Mouse (Mus musculus): ENCODE measurements around the gene E330017A01Rik. TPM values are rescaled to one million over a fixed set of nuclear protein-coding genes. Genes with fewer than 3 reads are reported as not detected.

Gene E330017A01Rik
- total RNA-seq, 2 experiments from 2014 or later: not detected

GRCm38 (mm10) chr16:58663021-58663420, 24.5 kb upstream of the E330017A01Rik start:
- no peak for DNase-seq

GRCm38 (mm10) chr16:58662287-58662791, 23.8 kb upstream of the E330017A01Rik start:
- DNase-seq: no peak

- DNase-seq: no peak
Observed at GRCm38 (mm10) chr16:58661826-58662225, 23.3 kb upstream of the E330017A01Rik start.

- DNase-seq: no peak
Observed at GRCm38 (mm10) chr16:58658668-58659067, 20.1 kb upstream of the E330017A01Rik start.

GRCm38 (mm10) chr16:58656526-58656925, 18.0 kb upstream of the E330017A01Rik start:
- DNase-seq: no peak

GRCm38 (mm10) chr16:58655751-58656150, 17.2 kb upstream of the E330017A01Rik start:
- DNase-seq: no peak

GRCm38 (mm10) chr16:58649979-58650378, 11.4 kb upstream of the E330017A01Rik start:
- DNase-seq: no peak

- DNase-seq: no peak
Observed at GRCm38 (mm10) chr16:58638016-58638415, 523 bp downstream of the E330017A01Rik start.

- no peak for DNase-seq
Observed at GRCm38 (mm10) chr16:58637448-58637847, 1.1 kb downstream of the E330017A01Rik start.

- no peak for DNase-seq
Observed at GRCm38 (mm10) chr16:58635866-58636265, 2.7 kb downstream of the E330017A01Rik start.

GRCm38 (mm10) chr16:58629736-58630135, 8.8 kb downstream of the E330017A01Rik start:
- no peak for DNase-seq

- DNase-seq: no peak
Observed at GRCm38 (mm10) chr16:58628968-58629367, 9.6 kb downstream of the E330017A01Rik start.

- DNase-seq: no peak
Observed at GRCm38 (mm10) chr16:58628336-58628680, 10.2 kb downstream of the E330017A01Rik start.

- no peak for DNase-seq
Observed at GRCm38 (mm10) chr16:58627597-58628335, 10.8 kb downstream of the E330017A01Rik start.

GRCm38 (mm10) chr16:58623944-58624343, 14.6 kb downstream of the E330017A01Rik start:
- peak in 1 of 2 experiments; percentile 37 for DNase-seq

GRCm38 (mm10) chr16:58623114-58623513, 15.4 kb downstream of the E330017A01Rik start:
- peak in 1 of 2 experiments; percentile 5 for DNase-seq

- DNase-seq: peak in 1 of 2 experiments; percentile 6
Observed at GRCm38 (mm10) chr16:58622377-58622776, 16.2 kb downstream of the E330017A01Rik start.

GRCm38 (mm10) chr16:58617346-58617745, 21.2 kb downstream of the E330017A01Rik start:
- no peak for DNase-seq

- DNase-seq: no peak
Observed at GRCm38 (mm10) chr16:58616878-58617277, 21.7 kb downstream of the E330017A01Rik start, which contains the start of gene Gm813. TSS of gene Gm813 (minus strand) at chr16:58616978.

GRCm38 (mm10) chr16:58612969-58613368, 25.6 kb downstream of the E330017A01Rik start:
- DNase-seq: no peak

- DNase-seq: no peak
Observed at GRCm38 (mm10) chr16:58607101-58607500, 31.4 kb downstream of the E330017A01Rik start.

GRCm38 (mm10) chr16:58604680-58605079, 33.9 kb downstream of the E330017A01Rik start:
- DNase-seq: no peak

- no peak for DNase-seq
Observed at GRCm38 (mm10) chr16:58603831-58604230, 34.7 kb downstream of the E330017A01Rik start.

GRCm38 (mm10) chr16:58600846-58601245, 37.7 kb downstream of the E330017A01Rik start:
- DNase-seq: peak; percentile 15 to 37
